Mouse (Mus musculus): ENCODE data around the gene Vmn1r55.
"Not testable (repeated sequence)": the region's sequence is repeated elsewhere in the genome, so short reads cannot be mapped to it uniquely, and the experiment has no call there.

Gene Vmn1r55

GRCm38 (mm10) chr7:5081241-5081640, 68.2 kb downstream of the Vmn1r55 start:
- no peak for DNase-seq (ENCODE audit: low spot score in 2 of 2)

- no peak for DNase-seq (ENCODE audit: low spot score in 2 of 2)
Measured at GRCm38 (mm10) chr7:5080815-5081214, 68.7 kb downstream of the Vmn1r55 start.

- peak; percentile 98 for DNase-seq (ENCODE audit: low spot score in 2 of 2)
Measured at GRCm38 (mm10) chr7:5080010-5080751, 69.3 kb downstream of the Vmn1r55 start, which contains the start of gene Epn1. Epn1 (plus strand) TSS chr7:5080235.

GRCm38 (mm10) chr7:5079365-5080009, 70.0 kb downstream of the Vmn1r55 start:
- not testable (repeated sequence) for DNase-seq (ENCODE audit: low spot score in 2 of 2)

Data from right cerebral cortex, postnatal 10 days (tissue).